Mouse (Mus musculus) bone marrow, adult 2 months (tissue): ENCODE measurements around the gene Cdc6.

Experiments used
- CTCF ChIP-seq: fragments of 200-500 bp; IDR thresholded peaks from 2 replicates; pipeline ENCODE4 v1.5.1; 2011; ENCODE audit warnings: low read length, control low read depth; ENCODE audit not compliant: control insufficient read depth, insufficient read depth
- POLR2A ChIP-seq: fragments of 200-500 bp; IDR thresholded peaks from 2 replicates; pipeline ENCODE4 v1.6.1; 2011; ENCODE audit warnings: low read depth, mild to moderate bottlenecking, control low read depth, low read length, borderline replicate concordance; ENCODE audit not compliant: control insufficient read depth

- TF ChIP-seq CTCF, result no peak
- TF ChIP-seq POLR2A, result no peak; the same call in 1 of the 2 replicates
Measured at GRCm38 (mm10) chr11:98950484-98950883, 42.9 kb downstream of the Cdc6 start.
